Mouse (Mus musculus): Measurements from ENCODE around the gene Pank2. TPM values are rescaled to one million over a fixed set of nuclear protein-coding genes. Genes with fewer than 3 reads are reported as not detected.

The Pank2 gene
- total RNA-seq (2014; rRNA removed) = 36.7 and 41.8 TPM in 2 replicates
- 24.0 and 30.8 TPM in 2 replicates for polyA plus RNA-seq (2015; fragmentation: Nextera tagmentation; extraction: Ambion mirVana)

DNA sequence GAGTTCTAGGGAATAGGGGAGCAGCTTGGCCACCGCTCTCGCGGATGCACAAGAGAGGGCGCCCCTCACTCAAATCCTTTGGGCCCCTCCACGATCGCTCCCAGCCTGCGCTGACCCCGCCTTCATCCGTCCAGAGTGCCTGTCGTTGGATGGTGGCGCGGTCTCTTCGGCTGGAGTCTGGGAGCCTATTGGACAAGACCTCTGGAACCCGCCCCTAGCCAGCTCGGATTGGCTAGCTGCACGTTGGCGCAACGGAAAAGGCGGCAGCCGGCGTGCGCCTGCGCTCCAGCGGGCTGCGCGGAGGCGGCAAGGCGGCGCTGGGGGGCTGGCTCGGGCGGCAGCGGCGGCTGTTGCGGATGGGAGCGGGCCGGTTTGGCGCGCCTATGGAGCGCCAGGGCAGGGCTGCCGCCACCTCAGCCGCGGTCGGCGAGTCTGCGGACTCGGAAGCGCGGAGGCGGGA, at the start of gene Pank2:
TSS of gene Pank2 (plus strand) at position 283 of the 460 bp plus-strand sequence.
- Histone ChIP-seq H3K9ac (replicated peaks; ENCODE audit: low read length, poor library complexity, severe bottlenecking) (peak within 1 kb of the TSS; percentile 79), H3K27ac (ENCODE audit: low read depth, low read length) (peak within 1 kb of the TSS; percentile 98), H3K4me3 (ENCODE audit: low read depth, low read length) (peak within 1 kb of the TSS; percentile 75), H3K36me3 (ENCODE audit: insufficient read depth, low read length) (no peaks in the 10 kb centered on the region), H3K4me2 (ENCODE audit: low read depth, low read length, poor library complexity, severe bottlenecking) (peak within 1 kb of the TSS; percentile 79), H3K4me1 (ENCODE audit: insufficient read depth, low read length) (peaks cover 4% of the 10 kb centered on the region), H3K27me3 (ENCODE audit: insufficient read depth, low read length) (no peaks in the 10 kb centered on the region), H3K9me3 (ENCODE audit: low read length) (no peaks in the 10 kb centered on the region)
- peak; percentile 61 for TF ChIP-seq CTCF (IDR thresholded peaks at IDR 0.05)
- under 1% methylated on average over 37 of the region's 49 CpGs for WGBS
- peak; percentile 100 for ATAC-seq (ENCODE audit: low FRiP score)
- peak; percentile 99 for DNase-seq (ENCODE audit: low spot score)

DNA sequence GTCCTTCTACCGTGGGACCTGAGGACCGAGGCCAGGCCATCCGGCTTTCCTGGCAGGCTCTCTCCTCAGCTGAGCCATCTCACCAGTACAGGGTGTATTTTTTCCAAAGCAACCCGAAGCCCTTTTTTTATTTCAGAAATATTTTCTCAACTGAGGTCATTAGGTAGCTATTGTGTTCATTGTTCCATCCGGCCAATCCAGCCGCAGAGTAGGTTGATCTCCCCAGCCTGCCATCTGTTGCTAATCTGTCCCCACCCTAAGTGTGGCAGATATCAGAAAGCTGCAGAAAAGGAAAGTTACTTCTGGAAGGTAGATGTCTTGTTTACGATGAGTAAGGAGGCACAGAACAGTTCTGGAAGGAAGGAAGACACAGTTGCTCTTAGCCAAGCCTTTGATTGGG, 48.5 kb upstream of the Pank2 start:
- no peak overlapping the region for H3K4me2 ChIP-seq (ENCODE audit: low read depth, low read length, poor library complexity, severe bottlenecking)
- no peak overlapping the region for H3K27ac ChIP-seq (ENCODE audit: low read depth, low read length)
- H3K9me3 ChIP-seq (ENCODE audit: low read length) = no peaks in the 10 kb centered on the region
- TF ChIP-seq CTCF (IDR thresholded peaks at IDR 0.05) = no peak
- DNase-seq (ENCODE audit: low spot score) (no peak), ATAC-seq (ENCODE audit: low FRiP score) (no peak)
- H3K36me3 ChIP-seq (ENCODE audit: insufficient read depth, low read length) = peaks cover 13% of the 10 kb centered on the region
- H3K9ac ChIP-seq (replicated peaks; ENCODE audit: low read length, poor library complexity, severe bottlenecking) = no peak overlapping the region
- H3K27me3 ChIP-seq (ENCODE audit: insufficient read depth, low read length) = no peaks in the 10 kb centered on the region
- H3K4me3 ChIP-seq (ENCODE audit: low read depth, low read length) = no peak overlapping the region
- 0 out of 2 replicates have a peak, but pooled peaks cover 2% of the 10 kb centered on the region for H3K4me1 ChIP-seq (ENCODE audit: insufficient read depth, low read length)
- WGBS = 87% methylated on average over 7 of the region's 7 CpGs

DNA sequence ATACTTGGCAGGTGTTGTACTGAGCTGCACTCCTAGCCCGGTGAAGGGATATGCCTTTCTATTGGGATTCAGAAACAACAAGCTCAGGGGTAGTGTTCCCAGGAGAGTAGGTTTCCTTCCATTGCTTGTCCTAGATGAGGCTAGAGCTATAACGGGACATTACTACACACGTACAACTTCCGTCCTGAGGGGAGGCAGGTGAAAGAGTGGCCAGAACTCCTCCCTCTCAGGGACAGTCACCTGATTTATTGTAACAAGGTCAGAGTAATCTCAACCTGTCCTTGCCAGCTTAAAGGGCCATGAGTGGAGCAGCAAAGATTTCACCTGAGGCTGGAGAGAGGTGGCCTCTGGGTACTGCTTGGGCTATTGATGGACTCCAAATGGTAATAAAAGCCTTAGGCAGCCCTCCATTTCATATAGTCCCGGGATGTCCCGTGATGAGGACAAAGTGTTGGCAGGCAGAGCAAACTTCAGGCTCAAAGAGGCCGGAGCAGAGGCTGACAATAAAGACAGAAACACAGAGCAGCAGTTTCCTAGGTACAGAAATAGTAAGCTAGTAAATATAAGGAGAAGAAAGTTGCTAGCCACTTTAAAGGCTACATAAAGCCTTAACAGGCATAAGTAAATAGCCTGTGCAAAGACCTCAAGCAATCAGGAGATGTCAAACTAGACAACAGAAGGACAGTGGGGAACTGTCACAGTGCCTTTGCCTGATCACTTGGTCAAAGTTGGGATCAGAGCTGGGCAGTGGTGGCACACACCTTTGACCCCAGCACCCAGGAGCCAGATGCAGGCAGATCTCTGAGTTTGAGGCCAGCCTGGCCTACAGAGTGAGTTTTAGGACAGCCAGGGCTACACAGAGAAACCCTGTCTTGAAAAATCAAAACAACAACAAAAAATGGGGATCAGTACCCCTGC, 46.1 kb upstream of the Pank2 start:
- 85% methylated on average over 7 of the region's 7 CpGs for WGBS
- no peak overlapping the region for H3K9ac ChIP-seq (replicated peaks; ENCODE audit: low read length, poor library complexity, severe bottlenecking)
- H3K27me3 ChIP-seq (ENCODE audit: insufficient read depth, low read length) = no peaks in the 10 kb centered on the region
- no peak overlapping the region for H3K4me3 ChIP-seq (ENCODE audit: low read depth, low read length)
- H3K27ac ChIP-seq (ENCODE audit: low read depth, low read length) = no peak overlapping the region
- no peak for DNase-seq (ENCODE audit: low spot score)
- ATAC-seq (ENCODE audit: low FRiP score) = no peak
- peaks cover 13% of the 10 kb centered on the region for H3K36me3 ChIP-seq (ENCODE audit: insufficient read depth, low read length)
- no peak for TF ChIP-seq CTCF (IDR thresholded peaks at IDR 0.05)
- H3K4me2 ChIP-seq (ENCODE audit: low read depth, low read length, poor library complexity, severe bottlenecking) = no peak overlapping the region
- no peaks in the 10 kb centered on the region for H3K9me3 ChIP-seq (ENCODE audit: low read length)
- H3K4me1 ChIP-seq (ENCODE audit: insufficient read depth, low read length) = no peaks in the 10 kb centered on the region

DNA sequence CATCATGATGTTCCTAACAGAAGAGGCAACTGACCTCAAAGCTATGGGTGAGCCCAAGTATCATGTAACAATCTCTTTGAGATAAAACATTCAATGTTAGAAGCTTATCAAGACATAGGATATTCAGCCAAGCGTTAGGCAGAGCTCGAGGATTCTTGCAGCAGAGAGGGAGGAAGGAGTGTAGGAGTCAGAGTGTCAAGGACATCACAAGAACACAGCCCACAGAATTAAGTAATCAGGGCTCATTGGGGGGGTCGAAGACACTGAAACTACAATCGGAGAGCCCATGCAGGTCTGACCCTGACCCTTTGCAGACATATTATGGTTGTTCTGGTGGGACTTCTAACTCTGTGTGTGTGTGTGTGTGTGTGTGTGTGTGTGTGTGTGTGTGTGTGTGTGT, 42.3 kb upstream of the Pank2 start:
- no peak for ATAC-seq (ENCODE audit: low FRiP score)
- Histone ChIP-seq H3K27me3 (ENCODE audit: insufficient read depth, low read length) (no peaks in the 10 kb centered on the region), H3K4me1 (ENCODE audit: insufficient read depth, low read length) (no peaks in the 10 kb centered on the region), H3K9ac (replicated peaks; ENCODE audit: low read length, poor library complexity, severe bottlenecking) (no peak overlapping the region), H3K9me3 (ENCODE audit: low read length) (no peaks in the 10 kb centered on the region), H3K4me2 (ENCODE audit: low read depth, low read length, poor library complexity, severe bottlenecking) (no peak overlapping the region), H3K4me3 (ENCODE audit: low read depth, low read length) (no peak overlapping the region), H3K27ac (ENCODE audit: low read depth, low read length) (no peak overlapping the region), H3K36me3 (ENCODE audit: insufficient read depth, low read length) (no peaks in the 10 kb centered on the region)
- TF ChIP-seq CTCF (IDR thresholded peaks at IDR 0.05) = no peak
- 77% methylated on average over 4 of the region's 4 CpGs for WGBS
- DNase-seq (ENCODE audit: low spot score) = no peak

DNA sequence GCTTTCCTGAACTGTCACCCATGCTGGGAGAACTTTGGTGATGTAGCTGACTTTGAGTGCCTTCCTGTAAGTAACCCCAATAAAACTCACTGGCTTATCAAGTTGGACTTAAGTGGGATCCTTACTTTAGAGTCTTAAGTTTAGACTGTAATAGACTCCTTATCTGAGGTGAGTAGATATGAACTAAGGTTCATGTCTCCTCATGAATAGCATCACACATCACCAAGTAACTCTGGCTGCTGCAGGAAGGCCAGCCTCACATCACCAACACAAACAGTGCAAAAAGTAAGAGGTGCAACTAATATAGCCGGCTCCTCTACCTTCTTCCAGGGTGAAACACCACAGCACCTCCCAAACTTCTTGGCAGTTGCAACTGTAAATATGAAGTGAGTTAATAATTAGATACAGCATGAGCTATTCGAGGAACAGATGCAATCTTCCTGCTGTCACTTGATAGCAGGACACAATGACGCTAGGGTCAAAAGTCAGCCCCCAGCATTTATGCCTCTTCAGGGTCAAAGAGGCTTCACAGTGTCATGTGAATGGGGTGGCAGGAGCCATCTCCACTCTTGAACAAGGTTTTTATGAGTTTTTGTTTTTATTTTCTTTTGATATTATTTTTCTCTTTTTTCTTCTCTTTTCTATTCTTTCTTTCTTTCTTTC, 40.3 kb upstream of the Pank2 start:
- Histone ChIP-seq H3K9me3 (ENCODE audit: low read length) (no peaks in the 10 kb centered on the region), H3K27me3 (ENCODE audit: insufficient read depth, low read length) (no peaks in the 10 kb centered on the region), H3K4me2 (ENCODE audit: low read depth, low read length, poor library complexity, severe bottlenecking) (no peak overlapping the region), H3K36me3 (ENCODE audit: insufficient read depth, low read length) (no peaks in the 10 kb centered on the region), H3K27ac (ENCODE audit: low read depth, low read length) (no peak overlapping the region), H3K9ac (replicated peaks; ENCODE audit: low read length, poor library complexity, severe bottlenecking) (no peak overlapping the region), H3K4me3 (ENCODE audit: low read depth, low read length) (no peak overlapping the region), H3K4me1 (ENCODE audit: insufficient read depth, low read length) (no peaks in the 10 kb centered on the region)
- 76% methylated on average over 3 of the region's 3 CpGs for WGBS
- TF ChIP-seq CTCF (IDR thresholded peaks at IDR 0.05) = no peak
- ATAC-seq (ENCODE audit: low FRiP score) = no peak
- DNase-seq (ENCODE audit: low spot score) = no peak

DNA sequence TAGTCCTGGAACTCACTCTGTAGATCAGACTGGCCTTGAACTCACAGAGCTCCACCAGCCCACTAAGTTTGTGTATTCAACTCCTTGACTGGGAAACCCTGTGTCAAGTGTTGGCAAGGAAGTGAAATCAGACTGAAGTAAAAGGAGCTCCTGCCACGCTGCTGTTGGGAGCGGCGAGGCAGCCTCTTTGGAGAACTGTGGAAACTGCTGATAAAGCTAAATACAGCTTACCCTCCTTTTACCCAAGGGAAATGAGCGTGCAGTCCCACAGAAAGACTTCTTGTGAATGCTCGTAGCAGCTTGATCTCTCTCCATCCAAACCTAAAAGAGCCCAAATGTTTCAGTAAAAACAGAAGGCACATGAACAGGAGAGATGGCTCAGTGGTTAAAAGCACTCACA, 39.7 kb upstream of the Pank2 start:
- 51% methylated on average over 5 of the region's 5 CpGs for WGBS
- Histone ChIP-seq H3K4me1 (ENCODE audit: insufficient read depth, low read length) (no peaks in the 10 kb centered on the region), H3K4me3 (ENCODE audit: low read depth, low read length) (no peak overlapping the region), H3K4me2 (ENCODE audit: low read depth, low read length, poor library complexity, severe bottlenecking) (no peak overlapping the region), H3K36me3 (ENCODE audit: insufficient read depth, low read length) (no peaks in the 10 kb centered on the region), H3K9me3 (ENCODE audit: low read length) (no peaks in the 10 kb centered on the region), H3K27me3 (ENCODE audit: insufficient read depth, low read length) (no peaks in the 10 kb centered on the region), H3K9ac (replicated peaks; ENCODE audit: low read length, poor library complexity, severe bottlenecking) (no peak overlapping the region), H3K27ac (ENCODE audit: low read depth, low read length) (no peak overlapping the region)
- no peak for ATAC-seq (ENCODE audit: low FRiP score)
- DNase-seq (ENCODE audit: low spot score) = no peak
- no peak for TF ChIP-seq CTCF (IDR thresholded peaks at IDR 0.05)
